11 mouse cellular contexts compared by ENCODE assay signal in the genomic region with DNA sequence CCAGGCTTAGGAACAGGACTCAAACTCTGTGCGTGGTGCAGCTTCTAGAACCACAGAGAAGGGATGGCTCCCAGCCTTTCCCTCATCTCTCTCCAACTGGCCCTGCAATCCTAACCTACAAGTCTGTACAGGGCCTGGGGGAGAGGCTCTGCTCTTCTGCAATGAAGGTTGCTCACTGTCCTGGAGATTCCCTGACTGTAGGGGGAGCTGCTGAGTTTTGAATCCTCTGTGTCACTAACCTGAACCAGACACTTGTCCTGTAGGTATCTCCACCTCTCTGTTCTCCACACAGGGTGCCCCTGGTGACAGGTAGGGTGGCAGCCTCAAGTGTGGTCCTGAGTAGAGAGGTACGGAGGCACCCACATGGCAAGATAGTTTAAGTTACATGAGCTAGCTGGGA. TPM values are rescaled to one million over a fixed set of nuclear protein-coding genes. Genes with fewer than 3 reads are reported as not detected.
A peak's percentile ranks its signal among the peaks of the same experiment; 100 is the strongest.
DNase-seq lines count a peak whose midpoint lies in the region; ATAC-seq and TF ChIP-seq lines count a peak whose summit lies in the region.
"Had no signal": no experiment of that assay in that cellular context is flagged by ENCODE, and none has a peak within 500 bp of the region (broad histone marks: within the 10 kb centered on the region; RNA-seq: fewer than 3 reads in every experiment).

No protein-coding gene starts in this region.

- no peaks in the 10 kb centered on the region for H3K9me3 ChIP-seq in kidney, postnatal 0 days (replicated peaks; ENCODE audit: low read length)
- H3K9me3 ChIP-seq in liver, embryonic 14.5 days (ENCODE audit: control insufficient read depth, low read length): no peaks in the 10 kb centered on the region
- H3K9me3 ChIP-seq: heart, embryonic 15.5 days; limb, embryonic 12.5 days had no signal

- H3K27ac ChIP-seq in kidney, postnatal 0 days: no peak overlapping the region
- H3K27ac ChIP-seq in liver, embryonic 14.5 days: no peak overlapping the region
- H3K27ac ChIP-seq: heart, embryonic 15.5 days; limb, embryonic 12.5 days had no signal

- TF ChIP-seq EP300 in liver, embryonic 14.5 days (IDR thresholded peaks at IDR 0.05; ENCODE audit: low read depth): no peak

- peak; percentile 42 for TF ChIP-seq CTCF in kidney, postnatal 0 days (IDR thresholded peaks at IDR 0.05; ENCODE audit: low read depth)
- peak; percentile 71 for TF ChIP-seq CTCF in liver, embryonic 14.5 days (IDR thresholded peaks at IDR 0.05; ENCODE audit: low read depth)

- no peak for DNase-seq in kidney, postnatal 0 days (ENCODE audit: low spot score)
- DNase-seq in kidney, postnatal 25 days: no peak
- DNase-seq in B cell, adult 2 months: peak; percentile 24 to 28
- peak; percentile 41 for DNase-seq in NIH3T3 (ENCODE audit: low read depth)
- DNase-seq in liver, embryonic 14.5 days (ENCODE audit: low read depth in 3 of 3, low spot score in 3 of 3): peak in 2 of 3 experiments; percentile 29 to 30
- DNase-seq in right cerebral cortex, adult 18-20 months: no peak
- no peak for DNase-seq in gastrocnemius, postnatal 14 days
- DNase-seq in layer of hippocampus, postnatal 25 days (ENCODE audit: extremely low spot score in 1 of 2, low spot score in 1 of 2): no peak

- H3K4me3 ChIP-seq in kidney, postnatal 0 days (replicated peaks; ENCODE audit: low read depth, low read length): no peak overlapping the region
- H3K4me3 ChIP-seq in liver, embryonic 14.5 days (ENCODE audit: insufficient read depth in 1 of 2, low read depth in 2 of 2, low read length in 2 of 2): no peak overlapping the region
- H3K4me3 ChIP-seq: heart, embryonic 15.5 days; limb, embryonic 12.5 days had no signal

- 72% methylated on average over 2 of the region's 2 CpGs for WGBS in kidney, postnatal 0 days
- 55% methylated on average over 2 of the region's 2 CpGs for WGBS in liver, embryonic 14.5 days (ENCODE audit: insufficient replicate concordance)

- no peak for ATAC-seq in kidney, postnatal 0 days (replicated peaks; ENCODE audit: low FRiP score, low read depth)
- ATAC-seq in liver, embryonic 14.5 days (ENCODE audit: insufficient read depth): peak; percentile 32
- ATAC-seq: Patski had no signal

- intact Hi-C loops in gastrocnemius, postnatal 14 days (cut with DNase I; ENCODE audit: low total_unique reads): no loop called here

- no peaks in the 10 kb centered on the region for H3K27me3 ChIP-seq in kidney, postnatal 0 days (ENCODE audit: insufficient read depth, low read length)
- no peaks in the 10 kb centered on the region for H3K27me3 ChIP-seq in liver, embryonic 14.5 days (ENCODE audit: control insufficient read depth, insufficient read depth, low read length)
- H3K27me3 ChIP-seq: heart, embryonic 15.5 days; limb, embryonic 12.5 days had no signal

- no peaks in the 10 kb centered on the region for H3K4me1 ChIP-seq in kidney, postnatal 0 days (replicated peaks; ENCODE audit: insufficient read depth, low read length)
- peaks cover 0 to 13% of the 10 kb centered on the region in 2 experiments; a peak in 2 of 4 replicates for H3K4me1 ChIP-seq in liver, embryonic 14.5 days (replicated peaks; ENCODE audit: control insufficient read depth in 2 of 2, insufficient read depth in 2 of 2, low read length in 1 of 2)
- H3K4me1 ChIP-seq: heart, embryonic 15.5 days; limb, embryonic 12.5 days had no signal

- no peak overlapping the region for H3K4me2 ChIP-seq in kidney, postnatal 0 days (ENCODE audit: low read length)
- no peak overlapping the region for H3K4me2 ChIP-seq in liver, embryonic 14.5 days (ENCODE audit: low read depth)
- H3K4me2 ChIP-seq: heart, embryonic 15.5 days; limb, embryonic 12.5 days had no signal

- H3K9ac ChIP-seq in kidney, postnatal 0 days (ENCODE audit: low read depth, low read length): no peak overlapping the region
- no peak overlapping the region for H3K9ac ChIP-seq in liver, embryonic 14.5 days (replicated peaks)
- H3K9ac ChIP-seq: heart, embryonic 15.5 days; limb, embryonic 12.5 days had no signal

- H3K36me3 ChIP-seq in kidney, postnatal 0 days (ENCODE audit: insufficient read depth, low read length): no peaks in the 10 kb centered on the region
- no peaks in the 10 kb centered on the region for H3K36me3 ChIP-seq in liver, embryonic 14.5 days (replicated peaks; ENCODE audit: control insufficient read depth, insufficient read depth, low read depth)
- H3K36me3 ChIP-seq: heart, embryonic 15.5 days; limb, embryonic 12.5 days had no signal

RNA-seq across cellular contexts. Expression of gene Tmem63a, which starts 38.3 kb away (rescaled TPM):
- polyA plus RNA-seq in kidney, postnatal 0 days (2015; fragmentation: Nextera tagmentation; extraction: Ambion mirVana): 10.6 and 14.8 TPM in 2 replicates
- 6.8 and 7.2 TPM in 2 replicates for polyA plus RNA-seq in liver, embryonic 14.5 days (2012; rRNA removed)
- polyA plus RNA-seq in liver, embryonic 14.5 days (2014; fragmentation: Nextera tagmentation; extraction: Ambion mirVana): 4.3 and 4.6 TPM in 2 replicates
- total RNA-seq in gastrocnemius, postnatal 14 days (2021): 10 to 100 TPM; 11.9 to 12.5 TPM
- total RNA-seq in layer of hippocampus, postnatal 25 days (2021): 10 to 100 TPM; 18.7 to 18.9 TPM

RNA-seq across cellular contexts. Expression of gene Ephx1, which starts 40.2 kb away (rescaled TPM):
- 19.1 and 20.2 TPM in 2 replicates for polyA plus RNA-seq in kidney, postnatal 0 days (2015; fragmentation: Nextera tagmentation; extraction: Ambion mirVana)
- 2.8 and 2.9 TPM in 2 replicates for polyA plus RNA-seq in liver, embryonic 14.5 days (2012; rRNA removed)
- 4.2 and 4.8 TPM in 2 replicates for polyA plus RNA-seq in liver, embryonic 14.5 days (2014; fragmentation: Nextera tagmentation; extraction: Ambion mirVana)
- 10 to 100 TPM; 13.5 to 16.4 TPM for total RNA-seq in gastrocnemius, postnatal 14 days (2021)
- total RNA-seq in layer of hippocampus, postnatal 25 days (2021): 10 to 100 TPM; 26.8 to 31.2 TPM

RNA-seq across cellular contexts. Expression of gene Lefty1, which starts 45.6 kb away (rescaled TPM):
- polyA plus RNA-seq in kidney, postnatal 0 days (2015; fragmentation: Nextera tagmentation; extraction: Ambion mirVana): 1.5 and 1.6 TPM in 2 replicates
- 9.2 and 9.5 TPM in 2 replicates for polyA plus RNA-seq in liver, embryonic 14.5 days (2012; rRNA removed)
- polyA plus RNA-seq in liver, embryonic 14.5 days (2014; fragmentation: Nextera tagmentation; extraction: Ambion mirVana): 4.9 and 5.6 TPM in 2 replicates
- under 1 TPM; 0.44 to 0.53 TPM for total RNA-seq in gastrocnemius, postnatal 14 days (2021)
- total RNA-seq in layer of hippocampus, postnatal 25 days (2021): 10 to 100 TPM; 11.2 to 12.4 TPM

Comparison
In these comparisons a context has a peak if more than half of its experiments do, and no peak if none do; other contexts are left out.
1. DNase-seq: peak in B cell, adult 2 months (2 of 2), NIH3T3 (single experiment) and liver, embryonic 14.5 days (2 of 3); none in kidney, postnatal 0 days (single experiment), kidney, postnatal 25 days (0 of 2), right cerebral cortex, adult 18-20 months (single experiment), gastrocnemius, postnatal 14 days (single experiment) and layer of hippocampus, postnatal 25 days (0 of 2).
2. RNA of gene Lefty1, which starts 45.6 kb away (total RNA-seq): 11.2 to 12.4 TPM in layer of hippocampus, postnatal 25 days; 0.44 to 0.53 TPM in gastrocnemius, postnatal 14 days; every median in the first group is over 4 times any median in the second.